Mouse (Mus musculus) induced T-regulatory cell, adult 2 months (primary cell): ENCODE measurements around the gene Lmx1a.

Source experiments
- DNase-seq: peaks from one replicate; pipeline ENCODE4 v3.0.0-alpha.2; 2012; ENCODE audit warnings: low read depth

Lmx1a gene

GRCm38 (mm10) chr1:167896234-167896633 is 207.2 kb downstream of the Lmx1a start:
- DNase-seq, result no peak
